Mouse (Mus musculus): ENCODE measurements at regions not wholly inside any gene's neighbourhood (a gene's known extent, or its start where the extent isn't known, plus 50 kb on each side); places are given as distances from the start of the nearest gene placed in this dataset.
"Not testable (repeated sequence)": the region's sequence is repeated elsewhere in the genome, so short reads cannot be mapped to it uniquely, and the experiment has no call there.

DNA sequence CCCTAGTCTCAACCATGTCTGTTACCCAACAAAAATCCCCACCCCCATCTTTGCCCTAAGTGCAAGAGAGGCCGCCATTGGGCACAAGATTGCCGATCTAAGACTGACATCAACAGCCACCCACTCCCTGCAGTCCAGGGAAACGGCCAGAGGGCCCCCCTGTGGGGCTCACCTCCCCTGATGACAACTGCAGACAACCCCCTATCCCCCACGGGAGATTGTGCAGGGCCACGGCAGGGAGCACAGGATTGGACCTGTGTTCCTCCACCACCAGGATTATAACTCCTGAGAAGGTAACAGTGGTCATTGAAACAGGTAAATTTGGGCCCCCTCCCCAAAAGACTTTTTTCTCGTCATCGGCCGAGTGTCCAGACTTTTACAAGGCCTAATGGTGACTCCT lies 54.4 kb upstream of the Alkbh8 start:
- TF ChIP-seq CTCF (IDR thresholded peaks at IDR 0.05; ENCODE audit: low read depth, low read length); POLR2A (IDR thresholded peaks at IDR 0.05; ENCODE audit: insufficient read depth, low read length): not testable (repeated sequence)
